Mouse (Mus musculus) left cerebral cortex, postnatal 10 days (tissue): Measurements from ENCODE around the gene Mprip. TPM values are rescaled to one million over a fixed set of nuclear protein-coding genes. Genes with fewer than 3 reads are reported as not detected.
"Not testable (repeated sequence)": the region's sequence is repeated elsewhere in the genome, so short reads cannot be mapped to it uniquely, and the experiment has no call there.

Experiments used
- DNase-seq, 2 experiments: peaks; one replicate each; pipeline ENCODE4 v3.0.0; 2021 to 2022; ENCODE audit warnings: low spot score in 2 of 2, mixed read lengths in 1 of 2; ENCODE audit errors: extremely low spot score in 1 of 2
- intact Hi-C: fragments of 180-260 bp; cut with DNase I; formaldehyde crosslinking; loops from one replicate; pipeline ENCODE4 v1.15.1; 2025
- total RNA-seq, 2 experiments: library from RNA; stranded (reverse); gene quantifications; 2 replicates each; pipeline ENCODE4 v1.2.3; 2021

Gene Mprip
- total RNA-seq, 2 experiments from 2014 or later = 239 to 247 TPM

DNA sequence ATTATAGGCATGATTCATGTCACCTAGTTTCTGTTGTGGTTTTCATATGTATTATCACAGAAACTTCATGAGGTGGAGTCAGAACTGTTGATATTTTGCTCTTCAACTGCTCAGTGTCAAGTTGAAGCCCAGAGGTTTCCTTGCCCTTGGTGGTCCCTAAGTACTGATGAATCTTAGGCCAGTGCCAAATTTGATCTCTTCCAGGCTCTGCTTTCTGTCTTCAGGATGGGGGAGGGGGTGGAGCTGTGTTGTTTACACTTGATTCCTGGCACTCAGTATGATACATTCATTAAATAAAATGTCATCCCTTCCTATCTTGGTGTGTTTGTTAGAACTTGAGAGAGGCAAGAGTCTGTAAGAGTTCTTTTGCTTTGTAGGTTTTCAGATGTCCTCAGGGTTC is 34.4 kb downstream of the Mprip start:
- intact Hi-C loops = no loop called here
- no peak for DNase-seq

DNA sequence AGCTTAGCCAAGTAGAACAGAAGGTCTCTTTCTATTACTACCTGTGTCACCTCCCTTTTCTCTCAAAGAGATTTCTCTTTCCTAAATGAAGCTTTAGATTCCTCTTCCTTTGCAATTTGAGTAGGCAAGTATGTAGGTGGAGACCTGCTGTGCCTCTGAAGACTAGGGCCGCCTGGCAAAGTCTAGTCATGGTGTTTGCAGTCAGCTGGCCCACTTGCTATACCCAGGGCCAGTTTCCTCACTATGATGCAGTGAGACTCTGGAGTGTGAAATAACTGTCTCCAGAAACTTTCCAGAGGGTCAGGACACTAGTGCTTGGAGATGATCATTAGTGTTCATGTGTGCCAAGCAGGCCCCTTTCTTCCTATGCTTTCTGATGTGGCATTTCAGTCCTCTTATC is 36.5 kb downstream of the Mprip start:
- no peak for DNase-seq
- intact Hi-C loops = no loop called here

DNA sequence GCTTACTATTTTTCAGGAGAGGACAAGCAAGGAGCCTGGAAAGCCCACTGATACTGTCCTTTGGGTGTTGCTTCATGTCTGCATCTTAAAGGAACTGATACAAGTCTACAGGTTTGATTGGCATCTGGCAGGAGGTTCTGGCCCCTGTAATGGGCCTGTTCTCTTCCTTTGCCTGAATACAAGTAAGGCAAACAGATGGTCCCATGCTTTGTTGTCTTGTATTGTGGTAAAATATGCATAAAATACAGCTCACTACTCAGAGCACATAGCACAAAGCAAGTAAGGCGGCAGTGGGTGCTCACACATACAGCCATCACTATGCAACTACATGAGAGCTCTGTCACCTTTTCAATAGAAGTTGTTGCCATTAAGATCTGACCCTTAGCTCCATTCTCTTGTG is 39.7 kb downstream of the Mprip start:
- intact Hi-C loops = no loop called here
- no peak for DNase-seq

DNA sequence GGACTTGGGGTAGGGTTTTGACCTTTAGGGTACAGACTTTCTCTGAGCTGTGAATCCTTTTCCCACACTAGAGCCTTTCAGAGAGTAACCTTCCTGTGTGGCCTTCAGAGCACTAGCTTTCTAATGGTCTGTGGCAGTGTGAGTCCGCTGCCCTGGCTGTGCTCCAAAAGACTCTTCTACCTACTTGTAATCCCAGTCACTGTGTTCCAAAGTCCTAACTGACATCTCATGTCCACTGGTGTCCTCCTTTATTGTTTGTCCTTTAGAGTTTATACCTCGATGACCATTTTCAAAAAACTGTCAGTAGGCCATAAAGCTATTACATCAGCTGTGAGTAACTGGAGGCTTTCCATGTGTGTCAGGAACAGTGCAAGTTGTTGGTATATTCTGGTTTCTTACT is 44.0 kb downstream of the Mprip start:
- peak; percentile 38 to 53 for DNase-seq
- intact Hi-C loops = no loop called here

DNA sequence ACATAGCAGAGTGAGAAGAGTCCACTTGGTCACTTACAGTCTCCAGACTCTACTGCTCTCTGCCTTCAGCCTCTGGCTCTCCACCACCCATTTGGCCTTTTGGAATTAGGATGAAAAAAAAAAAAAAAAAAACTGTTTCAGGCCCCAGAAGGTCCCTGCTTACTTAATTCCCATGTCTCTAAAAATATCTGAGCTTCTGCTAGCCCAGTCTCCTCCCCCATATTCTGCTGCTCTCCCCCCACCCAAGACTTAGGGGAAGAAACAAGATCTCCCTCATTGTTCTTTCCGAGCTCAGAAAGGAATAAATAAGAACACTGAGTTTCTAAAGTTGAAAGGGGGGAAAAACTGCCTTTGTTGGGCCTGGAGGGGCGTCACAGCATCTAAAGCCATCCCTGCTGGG is 46.4 kb downstream of the Mprip start:
- DNase-seq = no peak
- intact Hi-C loops = loop anchor here (2.0 kb wide), 1 partner anchor 45 kb away; no protein-coding TSS in a partner anchor

DNA sequence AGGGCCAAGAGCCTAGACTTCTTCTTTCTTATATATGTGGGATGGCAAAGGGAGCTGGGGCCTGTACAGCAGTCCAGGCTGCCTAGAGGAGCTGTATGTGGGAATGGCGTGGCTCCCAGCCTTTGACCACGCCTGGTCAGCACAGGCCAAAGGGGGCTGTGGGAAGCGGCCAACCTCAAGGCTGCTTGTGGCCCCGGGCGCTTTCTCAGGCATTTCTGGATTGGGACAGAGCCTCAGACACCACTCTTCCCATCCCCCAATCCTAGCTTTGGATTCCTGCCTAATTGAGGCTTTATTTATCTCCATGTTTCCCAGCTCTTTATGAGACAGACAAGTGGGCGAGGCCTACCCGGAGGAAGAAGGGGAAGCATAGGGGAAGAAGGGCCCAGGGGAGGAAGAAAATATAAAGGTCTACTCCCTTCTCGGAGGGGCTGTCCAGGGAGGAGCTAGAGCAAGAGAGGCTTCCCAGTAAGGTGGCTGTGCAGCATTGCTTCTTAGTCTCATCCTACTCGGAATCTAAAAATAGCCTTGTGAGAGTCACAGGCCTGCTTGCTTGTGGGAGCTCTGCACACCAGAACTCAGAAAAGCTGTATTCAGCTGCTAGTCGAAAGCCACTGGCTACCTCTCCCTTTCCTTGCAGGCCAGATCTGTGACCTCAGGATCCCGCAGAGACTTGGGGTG is 47.0 kb downstream of the Mprip start:
- intact Hi-C loops = loop anchor here (2.0 kb wide), 1 partner anchor 45 kb away; no protein-coding TSS in a partner anchor
- DNase-seq = peak; percentile 77 to 85

DNA sequence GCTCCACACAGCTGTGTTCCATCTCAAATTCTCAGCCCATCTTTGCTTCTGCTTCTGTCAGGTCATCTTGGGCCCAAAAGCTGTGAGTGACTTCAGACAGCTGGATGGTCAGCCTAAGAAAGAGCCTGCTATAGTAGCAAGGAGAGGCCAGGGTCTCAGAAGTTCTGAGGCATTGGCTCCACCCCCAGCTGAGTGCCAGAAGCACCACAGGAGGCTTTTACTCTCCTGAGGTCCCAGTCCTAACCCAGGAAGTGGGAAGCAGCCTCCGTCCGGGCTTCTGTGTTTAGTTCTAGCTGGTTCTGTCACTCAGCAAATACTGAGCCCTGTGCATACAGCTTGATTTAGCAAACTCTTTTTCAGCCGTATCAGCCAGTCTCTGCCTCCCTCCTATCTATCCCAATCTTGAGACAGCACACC is 54.3 kb downstream of the Mprip start:
- intact Hi-C loops = no loop called here
- DNase-seq = peak in 1 of 2 experiments; percentile 72

DNA sequence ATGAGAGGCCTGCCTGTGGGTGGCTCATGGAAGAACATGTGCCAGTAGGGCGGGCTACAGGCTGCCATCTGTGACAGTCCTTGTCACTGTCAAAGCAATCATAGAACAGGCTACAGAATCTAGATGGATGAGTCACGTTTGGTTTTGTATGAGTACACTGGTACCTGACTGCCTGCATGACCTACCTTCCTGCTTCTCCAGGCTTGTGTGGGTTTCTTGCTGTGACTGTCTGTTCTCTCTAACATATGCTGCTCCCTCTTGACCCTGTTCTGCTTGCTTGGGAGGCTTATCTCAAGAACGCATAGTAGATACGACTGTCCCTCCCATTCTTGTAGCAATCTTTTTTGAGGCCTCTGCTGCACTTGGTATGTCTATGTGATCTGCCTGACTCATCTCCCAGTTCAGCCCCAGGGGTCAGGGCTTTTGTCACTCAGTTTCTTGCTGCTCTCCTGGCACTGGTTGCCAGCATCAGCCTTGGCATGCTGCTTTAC is 56.7 kb downstream of the Mprip start:
- intact Hi-C loops = no loop called here
- no peak for DNase-seq

DNA sequence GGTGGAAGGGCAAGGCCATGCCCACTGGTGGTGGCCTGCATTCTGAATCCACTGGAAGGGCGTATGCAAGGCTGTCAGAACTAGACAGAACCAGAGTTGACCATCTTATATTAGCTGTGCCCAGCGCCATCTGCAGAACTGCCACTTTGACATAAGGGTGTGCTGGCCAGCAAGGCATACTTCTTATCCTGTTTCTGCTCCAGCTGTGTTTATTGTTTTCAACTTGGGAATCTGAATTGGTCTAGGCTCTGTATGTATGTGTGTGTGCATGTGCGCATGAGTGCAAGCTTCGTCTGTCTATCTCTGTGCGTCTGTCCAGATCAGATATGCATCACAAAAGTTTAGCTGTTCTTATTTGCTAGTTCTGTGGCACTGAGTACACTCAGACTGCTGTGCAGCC is 58.1 kb downstream of the Mprip start:
- intact Hi-C loops = no loop called here
- no peak for DNase-seq

DNA sequence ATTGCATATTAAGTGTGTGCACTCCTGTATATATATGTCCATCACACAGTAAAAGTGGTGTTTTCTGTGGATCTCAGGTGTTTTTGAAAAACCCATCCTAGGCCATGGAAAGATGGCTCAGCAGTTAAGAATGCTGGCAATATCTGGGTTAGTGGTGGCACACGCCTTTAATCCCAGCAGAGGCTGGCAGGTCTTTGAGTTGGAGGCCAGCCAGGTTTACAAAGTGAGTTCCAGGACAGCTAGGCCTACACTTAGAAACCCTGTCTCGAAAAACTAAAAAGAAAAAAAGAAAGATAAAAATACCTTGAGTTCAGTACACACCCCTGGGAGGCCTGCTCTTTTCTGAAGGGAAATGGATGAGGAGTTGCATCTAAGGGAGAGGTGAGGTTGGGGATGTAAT is 60.3 kb downstream of the Mprip start:
- intact Hi-C loops = no loop called here
- no peak for DNase-seq

DNA sequence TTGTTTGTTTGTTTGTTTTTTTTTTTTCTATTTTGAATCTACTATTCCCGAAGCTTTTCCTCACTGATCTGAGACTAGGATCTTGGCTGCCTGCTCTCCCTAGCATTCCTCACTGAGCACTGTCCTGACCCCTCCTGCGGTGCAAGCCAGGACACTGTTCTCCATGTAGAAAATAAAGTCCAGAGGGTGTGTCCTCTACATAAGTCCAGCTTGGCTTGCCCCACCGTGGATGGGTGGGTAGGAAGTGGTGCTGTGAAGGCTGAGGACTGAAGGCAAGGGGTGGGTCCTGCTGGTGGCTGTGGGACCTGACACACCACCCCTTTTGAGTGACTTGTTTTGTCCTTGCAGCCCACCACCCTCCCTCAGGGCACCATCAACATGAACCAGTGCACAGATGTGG is 66.1 kb downstream of the Mprip start:
- DNase-seq = no peak
- intact Hi-C loops = no loop called here

DNA sequence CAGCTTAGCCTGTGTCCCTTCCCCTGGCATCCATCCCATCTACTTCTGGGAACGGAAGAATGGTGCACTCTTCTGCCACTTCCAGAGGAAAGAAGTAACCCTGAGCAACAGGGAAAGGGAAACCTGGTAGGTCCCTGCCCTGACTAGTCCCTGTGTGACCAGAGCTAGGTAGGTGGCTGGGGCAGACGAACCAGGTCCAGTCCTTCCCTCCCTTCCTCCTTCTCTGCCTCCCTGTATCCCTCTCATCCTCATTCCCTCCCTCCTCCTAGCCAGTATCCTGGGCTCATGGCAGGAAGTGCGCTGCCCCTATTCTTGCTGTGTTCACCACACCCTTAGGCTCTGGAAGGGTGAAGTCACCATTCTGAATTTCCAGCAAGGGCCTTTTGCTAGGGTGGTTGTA is 70.7 kb downstream of the Mprip start:
- intact Hi-C loops = loop anchor here (5.0 kb wide), 1 partner anchor 70 kb away; the partner anchor contains the start of gene Mprip
- DNase-seq = no peak

DNA sequence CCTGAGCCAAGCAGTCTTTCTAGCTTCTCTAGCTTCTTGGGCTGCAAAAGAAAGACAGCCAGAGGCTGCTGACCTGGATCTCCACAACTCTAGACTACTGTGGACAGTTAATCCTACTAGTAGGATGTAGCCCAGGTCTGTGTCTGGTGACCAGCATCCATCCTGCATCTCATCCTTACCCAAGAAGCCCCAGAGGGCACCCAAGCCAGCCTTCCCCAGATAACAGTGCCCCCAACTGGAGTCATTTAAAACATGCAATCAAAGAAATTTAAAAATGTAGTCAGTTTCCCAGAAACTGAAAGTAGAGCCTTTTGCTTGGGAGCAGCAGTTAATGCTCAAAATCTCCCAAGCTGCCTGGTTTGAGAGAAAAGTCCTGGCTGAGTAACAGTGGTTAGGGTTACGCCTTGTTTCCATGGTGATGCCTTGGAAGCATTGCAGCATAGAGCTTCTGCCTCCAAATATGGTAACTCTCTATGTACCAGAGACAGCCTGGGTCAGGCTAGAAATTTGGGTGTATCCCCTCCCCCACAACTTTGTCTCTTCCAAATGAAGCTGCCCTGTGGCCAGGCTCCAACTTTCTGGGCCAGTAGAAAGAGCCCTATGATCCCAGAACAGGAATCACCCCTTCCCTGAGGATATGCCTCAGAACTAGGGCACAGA is 71.4 kb downstream of the Mprip start:
- DNase-seq = peak; percentile 59 to 71
- intact Hi-C loops = loop anchor here (5.0 kb wide), 1 partner anchor 70 kb away; the partner anchor contains the start of gene Mprip

DNA sequence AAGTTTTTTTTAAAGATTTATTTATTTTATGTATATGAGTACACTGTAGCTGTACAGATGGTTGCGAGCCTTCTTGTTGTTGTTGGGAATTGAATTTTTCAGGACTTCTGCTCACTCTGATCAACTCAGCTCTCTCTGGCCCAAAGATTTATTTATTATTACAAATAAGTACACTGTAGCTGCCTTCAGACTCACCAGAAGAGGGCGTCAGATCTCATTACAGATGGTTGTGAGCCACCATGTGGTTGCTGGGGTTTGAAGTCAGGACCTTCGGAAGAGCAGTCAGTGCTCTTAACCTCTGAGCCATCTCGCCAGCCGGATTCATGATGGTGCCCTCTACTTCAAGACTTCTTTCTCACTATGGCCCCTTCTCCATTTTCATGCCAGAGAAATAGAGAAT is 72.5 kb downstream of the Mprip start:
- not testable (repeated sequence) for DNase-seq
- intact Hi-C loops = loop anchor here (5.0 kb wide), 1 partner anchor 71 kb away; the partner anchor contains the start of gene Mprip

DNA sequence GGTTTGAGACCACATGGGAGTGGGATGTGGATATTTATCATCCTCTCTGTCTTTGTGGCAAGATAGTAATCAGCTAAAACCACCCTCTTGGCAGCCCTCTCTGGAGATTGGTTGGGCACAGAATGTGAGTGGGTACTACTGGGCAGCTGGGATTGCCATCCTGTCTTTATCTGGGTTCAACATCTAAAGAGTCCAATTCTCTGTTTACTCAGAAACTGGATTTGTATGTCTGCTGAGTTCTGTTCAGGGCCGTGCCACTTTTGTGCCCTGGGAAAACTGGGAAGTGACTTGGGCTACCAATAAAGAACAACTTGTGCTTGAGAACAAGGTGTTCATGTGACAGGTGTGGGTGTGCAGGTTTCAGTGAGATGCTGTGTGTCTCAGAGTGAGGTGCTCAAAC is 73.2 kb downstream of the Mprip start:
- intact Hi-C loops = loop anchor here (5.0 kb wide), 1 partner anchor 72 kb away; the partner anchor contains the start of gene Mprip
- DNase-seq = no peak

DNA sequence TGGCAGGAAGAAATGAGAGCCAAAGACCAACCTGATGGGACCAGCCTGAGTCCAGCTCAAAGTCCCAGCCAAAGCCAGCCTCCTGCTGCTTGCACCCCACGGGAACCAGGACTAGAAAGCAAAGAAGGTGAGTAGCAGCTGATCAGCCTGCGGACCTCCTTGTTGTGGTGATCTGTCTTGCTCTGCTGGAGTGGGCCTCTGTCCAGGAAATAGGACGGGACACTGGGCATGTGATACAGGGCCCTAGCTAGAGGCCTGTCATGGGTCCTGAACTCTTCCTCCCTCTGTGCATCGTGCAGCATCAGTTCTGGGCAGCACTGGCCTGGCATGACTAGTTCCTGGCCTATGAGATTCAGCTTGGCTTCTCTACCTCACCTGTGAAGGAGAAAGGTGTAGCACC is 74.8 kb downstream of the Mprip start:
- DNase-seq, intact Hi-C loops: not testable (repeated sequence)

DNA sequence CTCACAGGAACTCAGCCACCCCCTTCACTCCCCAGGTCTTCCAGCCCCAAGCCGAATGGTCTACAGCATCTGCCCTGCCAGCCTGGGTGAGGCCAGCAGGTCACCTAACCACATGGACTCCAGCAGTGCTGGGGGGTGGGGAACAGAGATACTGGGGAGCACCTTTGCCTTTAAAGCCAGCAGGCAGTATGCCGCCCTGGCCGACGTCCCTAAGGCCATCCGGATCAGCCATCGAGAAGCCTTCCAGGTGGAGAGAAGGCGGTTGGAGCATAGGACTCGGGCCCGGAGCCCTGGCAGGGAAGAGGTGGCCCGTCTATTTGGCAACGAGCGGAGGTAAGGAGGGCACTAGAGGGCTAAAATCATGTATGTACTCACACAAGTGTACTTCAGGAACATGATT is 76.1 kb downstream of the Mprip start:
- peak in 1 of 2 experiments; percentile 27 for DNase-seq
- intact Hi-C loops = no loop called here

DNA sequence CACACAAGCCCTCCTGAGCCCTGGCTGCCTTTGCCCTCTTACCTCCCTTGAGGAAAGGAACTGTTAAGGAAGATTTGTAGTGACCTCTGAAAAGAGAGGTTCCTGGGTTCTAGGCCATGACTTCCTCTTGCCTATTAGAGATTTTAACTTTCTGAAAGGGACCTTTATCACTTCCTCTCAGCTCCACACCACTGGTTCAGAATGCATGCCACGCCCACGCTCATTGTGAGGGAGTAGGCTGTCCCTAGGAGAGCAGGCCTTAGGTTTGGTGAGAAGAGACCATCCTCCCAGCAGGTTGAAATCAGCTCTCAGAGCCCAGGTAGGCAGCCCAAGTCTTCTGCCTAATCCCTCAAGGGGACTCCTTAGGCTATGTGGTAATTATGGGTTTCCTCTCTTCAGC is 78.9 kb downstream of the Mprip start:
- no peak for DNase-seq
- intact Hi-C loops = loop anchor here (10.0 kb wide), 1 partner anchor 215 kb away; the partner anchor contains the start of gene Zkscan17

DNA sequence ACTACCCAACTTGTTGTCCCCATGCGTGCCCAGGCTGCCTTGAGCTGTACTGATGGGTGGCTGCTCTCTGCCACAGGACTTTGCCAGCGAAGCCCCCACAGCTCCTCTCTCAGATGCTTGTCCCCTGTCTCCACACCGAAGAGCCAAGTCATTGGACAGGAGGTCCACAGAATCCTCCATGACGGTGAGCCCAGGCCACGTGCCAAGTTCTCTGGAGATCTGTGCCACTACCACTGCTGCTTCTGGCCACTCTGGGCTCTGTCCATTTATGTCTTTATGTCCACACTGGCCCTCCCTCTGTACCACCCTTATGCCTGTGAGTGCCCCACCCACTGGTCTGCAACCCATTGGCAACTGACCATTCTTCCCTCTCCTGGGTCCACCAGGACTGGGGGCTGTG is 80.8 kb downstream of the Mprip start:
- intact Hi-C loops = loop anchor here (10.0 kb wide), 1 partner anchor 217 kb away; the partner anchor contains the start of gene Zkscan17
- no peak for DNase-seq

DNA sequence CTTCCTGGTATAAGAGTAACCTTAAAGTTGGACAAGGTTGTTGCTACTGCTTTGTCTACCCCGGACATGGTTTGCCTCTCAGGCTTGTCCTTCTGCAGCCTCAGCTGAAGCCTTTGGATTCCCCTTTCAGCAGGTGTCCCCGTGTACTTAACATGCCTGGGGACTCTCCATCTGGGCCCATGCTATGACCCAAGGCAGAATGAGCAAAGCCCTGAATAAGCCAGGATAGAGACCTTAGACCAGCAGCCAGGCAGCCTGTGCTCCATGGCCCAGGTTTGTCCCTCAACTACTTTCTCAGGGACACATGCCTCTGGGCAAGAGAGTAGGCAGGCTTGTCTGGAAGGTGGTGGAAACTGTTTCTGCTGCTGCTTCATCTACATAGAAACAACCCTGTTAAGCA is 82.2 kb downstream of the Mprip start:
- intact Hi-C loops = loop anchor here (10.0 kb wide), 1 partner anchor 219 kb away; the partner anchor contains the start of gene Zkscan17
- no peak for DNase-seq
